Mouse (Mus musculus): ENCODE results near the gene Ahsg. TPM values are rescaled to one million over a fixed set of nuclear protein-coding genes. Genes with fewer than 3 reads are reported as not detected.
"Not testable (repeated sequence)": the region's sequence is repeated elsewhere in the genome, so short reads cannot be mapped to it uniquely, and the experiment has no call there.

Gene Ahsg
- total RNA-seq, 2 experiments from 2014 or later = not detected

GRCm38 (mm10) chr16:22937631-22938030 lies 46.6 kb downstream of the Ahsg start:
- no peak for DNase-seq (ENCODE audit: extremely low spot score in 1 of 2, low spot score in 1 of 2)

- no peak for DNase-seq (ENCODE audit: extremely low spot score in 1 of 2, low spot score in 1 of 2)
Measured at GRCm38 (mm10) chr16:22938541-22938940, 47.5 kb downstream of the Ahsg start.

GRCm38 (mm10) chr16:22939120-22939695 lies 48.1 kb downstream of the Ahsg start:
- DNase-seq (ENCODE audit: extremely low spot score in 1 of 2, low spot score in 1 of 2) = no peak

GRCm38 (mm10) chr16:22941825-22942476 lies 50.9 kb downstream of the Ahsg start:
- DNase-seq (ENCODE audit: extremely low spot score in 1 of 2, low spot score in 1 of 2) = not testable (repeated sequence)

- DNase-seq (ENCODE audit: extremely low spot score in 1 of 2, low spot score in 1 of 2) = no peak
Measured at GRCm38 (mm10) chr16:22947371-22947770, 56.3 kb downstream of the Ahsg start.

Other genes starting within 250 kb of the Ahsg start
- gene Dgkg, start 234.1 kb upstream of the Ahsg start, total RNA-seq (2021) = 100 to 1,000 TPM; 190 to 202 TPM
- gene Crygs, start 79.7 kb upstream of the Ahsg start, total RNA-seq (2021) = not detected
- 10 to 100 TPM; 13.7 to 14.6 TPM for gene Tbccd1, start 33.6 kb upstream of the Ahsg start, total RNA-seq (2021)
- gene Dnajb11, start 33.4 kb upstream of the Ahsg start, total RNA-seq (2021) = 10 to 100 TPM; 71.1 to 71.7 TPM
- under 1 TPM in 1 of 2 experiments, not detected in 1; 0.25 TPM for gene Fetub, start 27.1 kb downstream of the Ahsg start, total RNA-seq (2021)
- gene Hrg, start 59.8 kb downstream of the Ahsg start, total RNA-seq (2021) = not detected
- gene Kng2, start 138.2 kb downstream of the Ahsg start, total RNA-seq (2021) = not detected
- gene Kng1, start 166.6 kb downstream of the Ahsg start, total RNA-seq (2021) = not detected
- gene Eif4a2, start 216.2 kb downstream of the Ahsg start, total RNA-seq (2021) = 100 to 1,000 TPM; 898 to 914 TPM
- gene Rfc4, start 236.5 kb downstream of the Ahsg start, total RNA-seq (2021) = 1 to 10 TPM; 4.8 TPM

All from layer of hippocampus, postnatal 25 days (tissue).